Mouse (Mus musculus): ENCODE measurements at regions not wholly inside any gene's neighbourhood (a gene's known extent, or its start where the extent isn't known, plus 50 kb on each side); places are given as distances from the start of the nearest gene placed in this dataset.

DNA sequence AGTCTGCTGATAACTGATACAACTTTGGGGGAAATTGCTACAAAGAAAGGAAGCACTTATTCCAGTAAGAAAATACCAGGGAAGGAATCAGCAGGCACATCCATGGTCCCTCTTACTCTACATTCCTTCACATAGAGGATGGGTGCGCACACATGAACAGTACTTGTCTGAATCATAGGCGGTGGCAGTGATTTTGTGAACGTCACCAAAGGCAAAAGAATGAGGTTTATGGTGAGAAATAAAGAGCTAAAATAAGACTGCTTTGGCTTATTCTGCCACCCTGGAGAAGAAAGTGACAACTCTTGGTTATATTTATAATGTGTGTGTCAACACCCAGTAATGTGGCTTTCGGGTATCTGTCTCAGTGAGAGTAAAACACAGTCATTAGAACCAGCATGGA, 59.9 kb upstream of the Ccdc80 start:
- Histone ChIP-seq H3K4me2 (replicated peaks) (no peak overlapping the region), H3K4me3 (no peak overlapping the region), H3K27me3 (no peaks in the 10 kb centered on the region), H3K27ac (replicated peaks) (no peak overlapping the region), H3K4me1 (peaks cover 4% of the 10 kb centered on the region; the same call in 1 of the 2 replicates), H3K9ac (replicated peaks) (no peak overlapping the region), H3K9me3 (no peaks in the 10 kb centered on the region), H3K36me3 (no peaks in the 10 kb centered on the region)
- 96% methylated on average over 4 of the region's 4 CpGs for WGBS
- ATAC-seq (replicated peaks): no peak

GRCm38 (mm10) chr16:45034401-45034800, 58.8 kb upstream of the Ccdc80 start:
- Histone ChIP-seq H3K9me3 (no peaks in the 10 kb centered on the region), H3K4me2 (replicated peaks) (no peak overlapping the region), H3K4me3 (no peak overlapping the region), H3K27ac (replicated peaks) (no peak overlapping the region), H3K4me1 (peaks cover 4% of the 10 kb centered on the region; the same call in 1 of the 2 replicates), H3K36me3 (no peaks in the 10 kb centered on the region), H3K27me3 (no peaks in the 10 kb centered on the region), H3K9ac (replicated peaks) (no peak overlapping the region)
- 66% methylated on average over 1 of the region's 1 CpGs for WGBS
- peak; percentile 46; the same call in 1 of the 2 replicates for ATAC-seq (replicated peaks)

- 49% methylated on average over 6 of the region's 6 CpGs for WGBS
- peak; percentile 81 for ATAC-seq (replicated peaks)
- Histone ChIP-seq H3K36me3 (no peaks in the 10 kb centered on the region), H3K4me1 (peaks cover 4% of the 10 kb centered on the region; the same call in 1 of the 2 replicates), H3K9ac (replicated peaks) (no peak overlapping the region), H3K4me3 (no peak overlapping the region), H3K27ac (replicated peaks) (peak overlapping the region; percentile 39; the same call in 1 of the 2 replicates), H3K27me3 (no peaks in the 10 kb centered on the region), H3K4me2 (replicated peaks) (no peak overlapping the region), H3K9me3 (no peaks in the 10 kb centered on the region)
Observed at GRCm38 (mm10) chr16:45036806-45037520, 56.2 kb upstream of the Ccdc80 start.

- peaks cover 4% of the 10 kb centered on the region; the same call in 1 of the 2 replicates for H3K4me1 ChIP-seq
- WGBS: 67% methylated on average over 3 of the region's 3 CpGs
- ATAC-seq (replicated peaks): peak; percentile 59
- H3K36me3 ChIP-seq: no peaks in the 10 kb centered on the region
- no peak overlapping the region for H3K4me2 ChIP-seq (replicated peaks)
- no peaks in the 10 kb centered on the region for H3K27me3 ChIP-seq
- H3K27ac ChIP-seq (replicated peaks): peak overlapping the region; percentile 39; the same call in 1 of the 2 replicates
- no peak overlapping the region for H3K4me3 ChIP-seq
- H3K9ac ChIP-seq (replicated peaks): no peak overlapping the region
- H3K9me3 ChIP-seq: no peaks in the 10 kb centered on the region
Observed at GRCm38 (mm10) chr16:45037521-45037888, 55.7 kb upstream of the Ccdc80 start.

GRCm38 (mm10) chr16:45038261-45039036, 54.8 kb upstream of the Ccdc80 start:
- ATAC-seq (replicated peaks): no peak
- no peaks in the 10 kb centered on the region for H3K36me3 ChIP-seq
- peaks cover 4% of the 10 kb centered on the region; the same call in 1 of the 2 replicates for H3K4me1 ChIP-seq
- H3K4me3 ChIP-seq: no peak overlapping the region
- H3K27me3 ChIP-seq: no peaks in the 10 kb centered on the region
- no peaks in the 10 kb centered on the region for H3K9me3 ChIP-seq
- 89% methylated on average over 4 of the region's 4 CpGs for WGBS
- no peak overlapping the region for H3K27ac ChIP-seq (replicated peaks)
- no peak overlapping the region for H3K4me2 ChIP-seq (replicated peaks)
- no peak overlapping the region for H3K9ac ChIP-seq (replicated peaks)
